Mouse (Mus musculus) myocyte (in vitro differentiated cells): ENCODE data around the gene Zfp771. TPM values are rescaled to one million over a fixed set of nuclear protein-coding genes. Genes with fewer than 3 reads are reported as not detected.

ENCODE experiments used
- H3K27me3 ChIP-seq: one replicate; pipeline ENCODE4 v1.6.1; 2011; ENCODE audit not compliant: control insufficient read depth, insufficient read depth, insufficient read length
- H3K36me3 ChIP-seq: one replicate; pipeline ENCODE4 v1.6.1; 2011; ENCODE audit not compliant: control insufficient read depth, insufficient read depth
- H3K4me2 ChIP-seq: one replicate; pipeline ENCODE4 v1.6.1; 2011; ENCODE audit warnings: low read depth, control low read depth
- H3K4me3 ChIP-seq: one replicate; pipeline ENCODE4 v1.5.1; 2011; ENCODE audit warnings: mild to moderate bottlenecking, control low read depth, moderate library complexity
- H3K79me2 ChIP-seq: one replicate; pipeline ENCODE4 v1.6.1; 2011; ENCODE audit not compliant: control insufficient read depth, insufficient read depth
- H3ac ChIP-seq: one replicate; pipeline ENCODE4 v1.6.1; 2011; ENCODE audit not compliant: control insufficient read depth, insufficient read length
- CEBPB ChIP-seq: IDR thresholded peaks from 2 replicates; pipeline ENCODE4 v1.6.1; 2011; ENCODE audit warnings: mild to moderate bottlenecking, moderate library complexity; ENCODE audit not compliant: poor library complexity, insufficient read depth, severe bottlenecking
- E2F4 ChIP-seq: IDR thresholded peaks from one replicate; pipeline ENCODE4 v1.6.1; 2011; ENCODE audit warnings: mild to moderate bottlenecking, control low read depth, moderate library complexity; ENCODE audit not compliant: insufficient read depth
- MAX ChIP-seq: IDR thresholded peaks from one replicate; pipeline ENCODE4 v1.6.1; 2011; ENCODE audit warnings: low read depth, mild to moderate bottlenecking, control low read depth
- MYOD1 ChIP-seq, 3 experiments: IDR thresholded peaks; one replicate each; pipeline ENCODE4 v1.6.1; 2011; ENCODE audit warnings: control low read depth in 2 of 3, low read depth in 2 of 3, mild to moderate bottlenecking in 2 of 3, moderate library complexity in 1 of 3; ENCODE audit not compliant: insufficient read length in 2 of 3, control insufficient read depth in 1 of 3
- MYOG ChIP-seq, 3 experiments: IDR thresholded peaks; one replicate each; pipeline ENCODE4 v1.6.1; 2011; ENCODE audit warnings: control low read depth in 2 of 3, low read depth in 2 of 3, mild to moderate bottlenecking in 2 of 3; ENCODE audit not compliant: insufficient read length in 2 of 3, control insufficient read depth in 1 of 3, insufficient read depth in 1 of 3
- POLR2A ChIP-seq: IDR thresholded peaks from one replicate; pipeline ENCODE4 v1.6.1; 2011; ENCODE audit warnings: low read depth, mild to moderate bottlenecking, control low read depth, moderate library complexity; ENCODE audit not compliant: insufficient read length
- POLR2AphosphoS2 ChIP-seq: IDR thresholded peaks from one replicate; pipeline ENCODE4 v1.6.1; 2011; ENCODE audit warnings: low read depth, control low read depth; ENCODE audit not compliant: insufficient read length
- REST ChIP-seq: IDR thresholded peaks from one replicate; pipeline ENCODE4 v1.6.1; 2011; ENCODE audit warnings: mild to moderate bottlenecking, control low read depth, moderate library complexity; ENCODE audit not compliant: insufficient read depth, insufficient read length
- SRF ChIP-seq: IDR thresholded peaks from one replicate; pipeline ENCODE4 v1.6.1; 2011; ENCODE audit warnings: low read depth; ENCODE audit not compliant: control insufficient read depth, insufficient read length
- TCF12 ChIP-seq: IDR thresholded peaks from one replicate; pipeline ENCODE4 v1.6.1; 2011; ENCODE audit warnings: mild to moderate bottlenecking, control low read depth; ENCODE audit not compliant: poor library complexity, insufficient read depth, severe bottlenecking
- TCF3 ChIP-seq: IDR thresholded peaks from one replicate; pipeline ENCODE4 v1.6.1; 2011; ENCODE audit warnings: low read depth, control low read depth; ENCODE audit not compliant: insufficient read length
- USF1 ChIP-seq: IDR thresholded peaks from one replicate; pipeline ENCODE4 v1.6.1; 2011; ENCODE audit warnings: low read depth, mild to moderate bottlenecking, control low read depth, moderate library complexity
- polyA plus RNA-seq: library from polyadenylated mRNA; unstranded; fragments of >200 nt; fragmentation: generic; extraction: Trizol; gene quantifications from one replicate; pipeline ENCODE4 v1.2.1, GENCODE M21; 2012; ENCODE audit warnings: missing spikeins

Gene Zfp771
- polyA plus RNA-seq, 1 experiment: 34.9 TPM

DNA sequence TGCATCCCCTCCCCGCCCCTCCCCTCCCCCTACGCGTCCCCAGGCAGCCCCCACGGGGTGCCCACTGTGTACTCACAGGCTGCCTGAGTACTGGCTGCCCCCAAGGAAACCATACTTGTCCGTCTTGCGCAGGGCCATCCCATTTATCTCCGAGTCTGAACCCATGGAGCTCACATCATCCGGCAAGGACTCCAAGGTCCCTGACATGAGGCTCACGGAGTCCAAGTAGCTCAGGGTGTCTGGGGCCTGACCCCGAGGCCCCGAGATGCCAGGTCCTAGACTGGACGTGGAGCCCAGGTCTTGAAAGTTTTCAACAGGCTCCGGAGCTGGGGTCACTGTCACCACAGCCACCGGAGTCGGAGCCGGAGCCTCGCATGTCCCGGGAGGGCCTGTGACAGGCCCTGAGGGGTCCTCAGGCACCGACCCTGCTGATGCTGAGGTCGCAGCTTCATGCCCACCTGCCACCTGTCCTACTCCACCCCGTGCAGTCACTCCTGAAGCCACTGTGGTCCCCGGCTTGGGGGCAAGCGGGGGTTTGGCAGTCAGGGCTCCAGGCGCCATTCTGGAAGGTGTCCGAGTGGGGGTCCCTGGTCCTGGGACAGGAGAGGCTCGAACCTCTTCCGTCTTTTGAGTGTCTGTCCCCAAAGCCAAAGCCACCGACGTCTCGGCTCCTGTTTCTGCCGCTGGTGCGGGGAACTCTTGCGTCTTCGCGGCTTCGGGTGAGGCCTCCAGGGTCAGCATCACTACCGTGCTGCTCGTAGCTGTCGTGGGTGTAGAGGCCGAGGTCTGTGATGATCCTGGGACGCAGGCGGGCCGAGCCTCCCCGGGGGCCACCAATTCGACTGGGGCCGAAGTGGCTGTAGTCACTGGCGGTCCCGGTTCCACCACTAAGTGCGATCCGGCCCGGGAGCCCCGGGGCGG, 36.4 kb upstream of the Zfp771 start:
- peak overlapping the region; percentile 80 for H3ac ChIP-seq

DNA sequence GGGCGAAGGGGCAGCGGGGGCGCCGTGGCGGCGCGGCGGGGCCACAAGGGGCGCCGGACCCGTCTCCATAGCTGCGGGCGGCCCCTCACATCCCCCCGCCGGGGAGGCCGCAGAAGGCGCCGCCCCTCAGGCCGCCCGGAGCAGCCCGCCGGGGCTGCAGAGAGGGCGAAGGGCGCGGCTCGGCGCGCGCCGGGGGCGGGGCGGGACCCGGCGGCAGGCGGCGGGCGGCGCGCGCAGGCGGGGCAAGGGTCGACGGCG, 35.9 kb upstream of the Zfp771 start, which contains the start of gene Tbc1d10b:
TSS of gene Tbc1d10b (minus strand) at position 174 of the 258 bp plus-strand sequence.
- Histone ChIP-seq H3K4me3 (peak within 1 kb of the TSS; percentile 97), H3K36me3 (peaks cover 13% of the 10 kb centered on the region)
- TF ChIP-seq POLR2A: peak; percentile 54
- TF ChIP-seq CEBPB: no peak

More for the DNA sequence above, 36.4 kb upstream of the Zfp771 start:
- peak overlapping the region; percentile 97 for H3K4me3 ChIP-seq
- no peaks in the 10 kb centered on the region for H3K27me3 ChIP-seq
- TF ChIP-seq TCF3: no peak
- TF ChIP-seq MAX: no peak
- TF ChIP-seq MYOD1 (IDR thresholded peaks at IDR 0.05; ENCODE audit: control insufficient read depth in 1 of 3, insufficient read length in 2 of 3, low read depth in 2 of 3): peak in 1 of 3 experiments; percentile 23
- TF ChIP-seq MYOG (IDR thresholded peaks at IDR 0.05; ENCODE audit: control insufficient read depth in 1 of 3, insufficient read depth in 1 of 3, insufficient read length in 2 of 3, low read depth in 2 of 3): peak in 1 of 3 experiments; percentile 1
- peaks cover 60% of the 10 kb centered on the region for H3K79me2 ChIP-seq
- H3K4me2 ChIP-seq: peak overlapping the region; percentile 76
- peaks cover 19% of the 10 kb centered on the region for H3K36me3 ChIP-seq

DNA sequence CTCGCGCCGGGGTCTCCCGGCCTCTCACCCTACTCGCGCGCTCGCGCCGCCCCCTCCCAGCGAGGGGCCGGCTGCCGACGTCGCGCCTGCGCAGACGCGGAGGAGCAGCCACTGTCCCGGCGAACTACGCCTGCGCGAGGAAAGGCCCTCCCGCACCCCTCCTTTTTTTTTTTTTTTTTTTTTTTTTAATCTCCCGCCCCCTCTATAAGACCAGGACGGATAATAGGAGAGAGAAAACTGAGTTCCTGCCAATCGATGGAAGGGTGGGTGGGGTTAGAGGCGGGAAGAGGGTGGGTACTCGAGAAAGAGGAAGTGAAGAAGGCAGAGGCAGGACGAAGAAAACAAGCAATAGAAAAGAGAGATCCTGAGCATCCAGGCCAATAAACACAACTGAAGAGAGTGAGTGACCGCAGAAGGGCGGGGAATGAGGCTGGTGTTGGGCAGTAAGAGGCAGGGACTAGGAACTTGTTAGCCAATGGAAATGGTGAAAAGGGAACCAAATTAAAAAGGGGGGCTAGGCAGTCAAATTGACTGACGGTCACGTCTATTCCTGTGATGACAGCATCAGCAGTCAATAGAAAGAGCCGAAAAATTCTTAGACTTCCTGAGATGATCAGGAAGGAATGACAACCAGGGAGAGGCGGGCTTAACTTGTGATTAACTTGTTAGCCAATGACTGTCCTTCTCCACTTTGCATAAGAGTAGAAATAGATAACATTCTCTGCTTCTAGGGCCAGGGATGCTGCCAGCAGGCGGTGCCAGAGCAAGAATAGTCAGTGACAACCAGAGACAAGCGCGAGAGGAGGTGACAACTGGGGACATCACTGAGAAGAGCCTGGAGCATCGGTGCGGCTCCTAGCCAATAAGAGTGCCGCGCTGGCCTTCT, 35.3 kb upstream of the Zfp771 start, which contains the start of gene Mylpf:
TSS of gene Mylpf (plus strand) at position 338 of the 886 bp plus-strand sequence.
- Histone ChIP-seq H3ac (peak within 1 kb of the TSS; percentile 80), H3K4me2 (peak within 1 kb of the TSS; percentile 76), H3K4me3 (peak within 1 kb of the TSS; percentile 97), H3K36me3 (peaks cover 8% of the 10 kb centered on the region), H3K79me2 (peaks cover 48% of the 10 kb centered on the region), H3K27me3 (no peaks in the 10 kb centered on the region)
- TF ChIP-seq USF1 (no peak), E2F4 (no peak), TCF12 (no peak), SRF (no peak), POLR2AphosphoS2 (peak; percentile 90), MYOD1 (IDR thresholded peaks at IDR 0.05; ENCODE audit: control insufficient read depth in 1 of 3, insufficient read length in 2 of 3, low read depth in 2 of 3) (peak in 1 of 3 experiments; percentile 49), TCF3 (no peak), POLR2A (peak; percentile 90), MYOG (IDR thresholded peaks at IDR 0.05; ENCODE audit: control insufficient read depth in 1 of 3, insufficient read depth in 1 of 3, insufficient read length in 2 of 3, low read depth in 2 of 3) (peak in 1 of 3 experiments; percentile 64), CEBPB (no peak)

More for the DNA sequence above, 35.9 kb upstream of the Zfp771 start, which contains the start of gene Tbc1d10b:
- Histone ChIP-seq H3ac (peak within 1 kb of the TSS; percentile 80), H3K79me2 (peaks cover 54% of the 10 kb centered on the region), H3K4me2 (peak within 1 kb of the TSS; percentile 76), H3K27me3 (no peaks in the 10 kb centered on the region)

GRCm38 (mm10) chr7:127209851-127210250, 34.2 kb upstream of the Zfp771 start:
- peaks cover 38% of the 10 kb centered on the region for H3K79me2 ChIP-seq
- no peaks in the 10 kb centered on the region for H3K27me3 ChIP-seq
- peaks cover 3% of the 10 kb centered on the region for H3K36me3 ChIP-seq
- peak overlapping the region; percentile 60 for H3K4me3 ChIP-seq
- no peak overlapping the region for H3ac ChIP-seq
- H3K4me2 ChIP-seq: peak overlapping the region; percentile 68
- TF ChIP-seq TCF12: no peak
- no peak for TF ChIP-seq MYOG (IDR thresholded peaks at IDR 0.05; ENCODE audit: control insufficient read depth in 1 of 3, insufficient read depth in 1 of 3, insufficient read length in 2 of 3, low read depth in 2 of 3)
- no peak for TF ChIP-seq REST
- no peak for TF ChIP-seq MAX
- TF ChIP-seq E2F4: no peak
- TF ChIP-seq MYOD1 (IDR thresholded peaks at IDR 0.05; ENCODE audit: control insufficient read depth in 1 of 3, insufficient read length in 2 of 3, low read depth in 2 of 3): no peak
- TF ChIP-seq POLR2AphosphoS2: no peak
- TF ChIP-seq SRF: no peak
- TF ChIP-seq TCF3: no peak
- TF ChIP-seq USF1: no peak
- no peak for TF ChIP-seq CEBPB
- TF ChIP-seq POLR2A: no peak
